Mouse (Mus musculus): ENCODE measurements around the gene Gli2. TPM values are rescaled to one million over a fixed set of nuclear protein-coding genes. Genes with fewer than 3 reads are reported as not detected.

Gene Gli2
- total RNA-seq, 4 experiments from 2014 or later, result 3.7 to 7.0 (median 5.0) TPM

DNA sequence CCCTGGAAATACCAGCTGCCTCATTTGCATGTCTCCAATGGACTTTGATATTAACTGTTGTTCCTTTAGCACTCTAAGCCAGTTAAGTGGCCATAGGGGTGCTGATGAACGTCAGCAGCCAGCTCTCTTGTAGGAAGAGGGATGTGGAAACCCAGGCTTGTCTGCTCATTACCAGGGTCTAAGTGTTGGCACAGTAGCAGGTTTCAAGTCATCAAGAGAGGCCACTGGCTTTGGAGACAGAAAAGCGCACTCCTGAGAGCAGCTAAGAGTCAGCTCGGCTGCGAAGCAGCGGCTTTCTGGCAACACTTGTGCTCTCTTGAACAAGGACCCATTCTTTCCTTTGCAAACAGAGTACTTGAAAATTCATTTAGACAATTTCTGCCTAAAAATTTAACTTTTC lies 148.1 kb downstream of the Gli2 start:
- DNase-seq (ENCODE audit: low spot score in 2 of 2), result no peak

DNA sequence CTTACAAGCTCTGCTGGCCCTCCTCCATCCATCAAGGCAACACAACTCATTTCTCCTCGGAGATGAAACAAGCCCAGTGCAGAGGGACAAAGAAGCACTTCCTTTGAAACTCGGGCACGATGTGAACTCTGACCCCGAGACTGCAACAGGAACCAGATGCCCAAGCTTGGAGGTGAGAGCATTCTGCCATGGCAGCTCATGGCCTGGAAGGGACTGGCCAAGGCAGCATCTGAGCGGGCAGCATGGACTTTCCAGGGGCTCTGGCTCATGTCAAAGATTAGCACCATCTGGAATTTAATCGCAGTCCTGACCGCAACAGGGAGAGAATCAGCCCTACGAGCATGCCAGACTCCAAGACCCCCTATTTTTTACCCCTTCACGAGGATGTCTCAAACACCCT lies 148.5 kb downstream of the Gli2 start:
- no peak for DNase-seq (ENCODE audit: low spot score in 2 of 2)

DNA sequence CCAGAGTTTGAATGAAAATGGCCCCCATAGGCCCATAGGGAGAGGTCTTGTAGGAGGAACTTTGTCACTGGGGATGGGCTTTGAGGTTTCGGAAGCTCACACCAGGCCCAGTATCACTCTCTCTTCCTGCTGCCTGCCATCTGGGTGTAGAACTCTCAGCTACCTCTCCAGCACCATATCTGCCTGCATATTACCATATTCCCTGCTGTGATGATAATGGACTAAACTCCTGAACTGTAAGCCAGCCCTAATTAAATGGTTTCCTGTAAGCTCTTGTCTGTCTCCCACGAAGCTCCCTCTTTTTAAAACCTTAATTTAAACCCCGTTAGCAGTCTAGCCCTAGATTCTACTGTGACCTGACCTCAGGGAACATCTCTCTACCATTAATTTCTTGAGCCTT lies 149.0 kb downstream of the Gli2 start:
- no peak for DNase-seq (ENCODE audit: low spot score in 2 of 2)

DNA sequence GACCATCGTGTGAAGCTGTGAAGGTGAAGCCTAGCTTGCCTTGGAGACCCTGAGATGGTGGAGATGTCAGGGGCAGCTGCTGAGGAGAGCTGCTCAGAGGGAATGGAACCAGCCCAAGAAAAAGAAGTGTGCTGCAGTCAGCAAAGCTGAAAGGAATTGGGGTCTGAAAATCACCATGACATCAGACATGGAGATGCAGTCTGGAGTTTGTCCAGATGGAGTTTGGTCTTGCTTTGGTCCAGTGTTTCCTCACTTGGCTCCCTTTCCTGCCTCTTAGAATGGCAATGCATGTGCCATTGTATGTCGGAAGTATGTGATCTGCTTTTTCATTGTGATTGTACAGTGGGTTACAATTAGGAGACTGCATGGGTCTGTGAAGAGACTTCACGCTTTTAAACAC lies 149.7 kb downstream of the Gli2 start:
- no peak for DNase-seq (ENCODE audit: low spot score in 2 of 2)

DNA sequence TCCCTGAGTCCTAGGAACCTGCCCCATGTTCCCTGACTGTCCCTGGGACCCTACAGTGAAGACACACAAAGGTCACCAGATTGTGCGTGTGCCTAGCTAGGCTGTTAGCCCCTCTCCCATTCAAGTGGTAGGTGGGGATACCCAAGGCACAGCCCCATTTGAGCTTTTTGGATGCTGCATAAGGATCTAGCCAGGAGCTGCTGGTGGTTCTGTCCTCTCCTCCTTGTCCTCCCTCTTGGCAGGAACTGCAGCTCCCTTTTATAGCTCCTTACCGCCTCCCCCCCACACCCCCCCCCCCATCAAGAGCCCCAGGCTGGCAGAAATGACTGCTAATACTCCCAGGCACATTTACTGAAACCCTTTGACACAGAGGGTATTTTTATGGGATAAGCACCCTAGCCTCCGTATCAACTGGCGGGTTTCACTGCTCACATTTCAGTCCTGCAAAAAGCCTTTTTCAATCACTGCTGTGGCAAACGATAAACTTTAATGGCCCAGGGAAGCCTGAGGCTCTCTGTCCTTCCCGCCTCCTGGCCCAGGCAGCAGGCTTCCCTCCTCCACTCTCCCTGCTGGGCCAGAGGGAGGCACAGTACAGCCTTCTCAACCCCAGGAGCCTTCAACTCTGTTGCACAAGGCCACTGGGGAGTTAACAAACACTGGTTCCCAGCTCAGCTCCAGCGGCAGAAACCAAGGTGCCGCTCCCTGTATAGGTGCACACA lies 151.4 kb downstream of the Gli2 start:
- no peak for DNase-seq (ENCODE audit: low spot score in 2 of 2)

DNA sequence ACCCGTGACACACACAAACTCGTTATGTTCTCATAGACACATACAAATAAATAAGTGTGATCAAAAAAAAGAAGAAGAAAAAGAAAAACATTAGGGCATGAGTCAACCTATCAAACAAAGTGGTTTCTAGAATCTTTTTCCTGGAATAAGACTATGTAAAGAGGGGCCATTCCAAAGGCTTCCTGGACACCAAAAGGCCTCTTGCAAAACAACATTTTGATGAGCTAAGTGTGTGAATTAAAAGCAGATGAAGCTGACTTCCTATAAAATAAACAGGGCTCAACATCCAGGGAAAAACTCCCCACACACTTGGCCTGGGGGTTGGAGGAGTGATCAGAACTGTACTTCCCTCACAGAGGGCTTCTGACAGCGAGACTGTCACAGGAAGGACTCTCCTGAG lies 155.1 kb downstream of the Gli2 start:
- DNase-seq (ENCODE audit: low spot score in 2 of 2), result no peak

DNA sequence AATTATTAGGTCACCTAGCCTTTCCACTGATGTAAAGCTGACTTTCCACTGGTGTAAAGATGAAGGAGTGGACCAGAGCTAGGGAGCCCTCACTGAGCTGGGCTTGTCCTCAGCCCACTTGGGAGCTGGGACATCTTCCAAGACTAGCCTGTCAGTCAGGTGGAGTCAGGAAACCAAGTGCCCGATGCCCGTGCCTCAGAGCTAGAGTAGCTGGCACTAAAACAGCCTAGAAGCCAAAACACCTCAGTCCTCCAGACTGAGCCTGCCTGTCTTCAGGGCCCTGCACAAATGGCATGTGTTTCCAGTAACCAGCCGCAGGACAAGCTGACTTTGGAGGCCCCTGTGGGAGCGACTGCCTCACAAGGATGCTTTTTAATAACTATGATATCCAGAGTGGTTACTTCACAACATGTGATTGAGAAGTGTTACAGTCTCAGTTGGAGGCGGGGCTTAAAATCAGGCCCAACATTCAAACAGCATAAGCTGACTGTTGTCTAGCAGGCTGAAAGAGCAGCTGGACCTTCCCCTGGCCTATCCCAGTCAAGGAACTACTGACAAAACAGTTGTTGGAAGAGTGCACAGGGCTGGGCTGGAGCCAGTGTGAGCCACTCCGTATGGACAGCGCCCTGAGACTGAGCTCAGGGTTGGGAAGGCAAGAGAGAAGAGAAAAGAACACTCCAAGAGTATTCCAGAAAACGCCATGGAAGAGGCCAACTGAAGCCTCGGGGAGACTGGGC lies 158.2 kb downstream of the Gli2 start:
- DNase-seq (ENCODE audit: low spot score in 2 of 2), result no peak

DNA sequence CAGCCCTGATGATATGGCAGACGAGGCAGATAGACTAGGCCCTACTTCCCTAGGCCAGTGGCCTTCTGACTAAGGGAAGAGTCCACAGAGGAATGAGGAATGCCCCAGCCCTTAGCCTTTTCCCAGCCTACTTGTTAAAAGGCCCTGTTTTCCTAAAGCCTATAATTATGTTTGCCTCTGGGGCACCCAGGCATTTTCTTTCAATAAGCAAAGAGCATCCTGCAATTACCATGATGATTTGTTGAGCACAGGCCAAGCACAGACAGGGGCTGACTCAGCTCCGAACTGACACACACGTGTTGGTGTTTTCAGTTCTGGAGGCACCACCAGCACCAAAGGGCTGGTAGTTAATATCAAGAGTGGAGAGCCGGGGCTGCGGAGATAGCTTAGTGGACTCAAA lies 162.0 kb downstream of the Gli2 start:
- DNase-seq (ENCODE audit: low spot score in 2 of 2), result no peak

DNA sequence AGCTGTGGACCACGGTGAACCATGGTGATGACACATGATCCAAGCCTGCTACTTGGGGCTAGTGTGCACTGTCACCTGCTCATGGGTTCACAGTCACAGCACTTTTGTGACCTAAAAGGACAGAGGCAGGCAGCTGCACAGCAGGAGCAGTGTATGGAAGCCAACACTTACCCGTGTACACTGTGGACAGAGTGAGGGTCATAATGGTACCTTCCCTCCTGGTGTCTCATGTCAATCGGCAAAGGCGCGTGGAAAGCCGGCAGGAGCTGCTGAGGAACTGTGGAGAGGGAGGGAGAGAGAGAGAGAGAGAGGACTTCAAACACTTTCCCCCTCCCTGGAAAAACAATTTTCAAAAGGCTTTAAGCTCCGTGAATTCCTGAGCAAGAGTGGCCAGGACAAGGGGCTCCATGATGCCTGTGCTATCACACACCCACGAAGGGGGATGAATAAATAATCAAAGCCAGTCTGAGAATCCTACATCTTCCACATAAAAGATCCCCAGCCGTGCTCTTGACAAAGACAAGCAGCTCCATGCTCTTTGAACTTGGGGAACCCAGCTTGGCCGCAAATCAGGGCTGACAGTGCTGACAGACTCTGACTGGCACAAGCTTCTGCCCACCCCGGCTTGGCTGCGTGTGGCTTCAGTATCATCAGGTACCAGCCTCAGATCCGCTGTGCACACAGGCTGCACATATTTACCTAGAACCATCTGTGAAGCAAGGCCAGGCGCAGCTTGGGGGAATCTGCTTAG lies 163.1 kb downstream of the Gli2 start:
- no peak for DNase-seq (ENCODE audit: low spot score in 2 of 2)

DNA sequence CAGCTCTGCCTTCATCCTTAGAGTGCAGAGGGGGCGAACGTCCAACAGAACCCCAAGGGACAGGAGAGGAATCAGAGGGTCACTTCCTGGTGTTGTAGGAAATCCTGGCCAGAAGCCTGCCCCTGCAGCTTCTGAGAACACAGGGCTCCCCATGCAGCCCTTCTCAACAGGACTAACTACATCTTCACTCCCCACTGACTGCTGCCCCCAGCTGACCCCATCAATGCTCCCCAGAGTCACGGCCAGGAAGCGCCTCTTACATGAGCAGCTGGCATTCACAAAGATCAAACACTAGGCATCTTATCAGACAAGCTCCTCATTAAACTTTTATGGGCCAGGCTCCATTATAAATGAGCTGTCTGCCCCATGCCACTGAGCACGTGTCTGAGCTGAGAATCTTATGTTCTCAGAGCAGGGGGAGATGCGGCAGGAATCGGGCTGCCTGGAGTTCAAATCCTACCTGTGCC lies 172.6 kb downstream of the Gli2 start:
- DNase-seq (ENCODE audit: low spot score in 2 of 2), result no peak

DNA sequence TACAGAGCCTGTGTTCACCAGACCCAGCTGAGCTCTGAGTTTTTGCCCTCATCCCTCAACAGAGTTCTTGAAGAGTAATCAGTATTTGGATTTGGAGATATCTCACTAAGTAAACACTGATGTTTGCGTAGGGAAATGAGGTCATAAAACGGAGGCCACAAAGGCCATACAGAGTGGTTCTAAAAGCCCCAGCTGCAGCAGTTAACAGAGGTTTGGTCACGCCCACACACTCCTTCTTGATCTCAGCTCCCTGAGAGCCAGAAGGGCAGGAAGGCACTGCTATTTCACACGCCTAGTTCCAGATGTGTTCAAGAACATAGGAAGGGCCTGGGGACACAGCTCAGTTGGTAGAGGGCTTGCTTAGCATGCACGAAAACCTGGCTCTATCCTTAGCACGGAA lies 175.1 kb downstream of the Gli2 start:
- DNase-seq (ENCODE audit: low spot score in 2 of 2), result no peak

DNA sequence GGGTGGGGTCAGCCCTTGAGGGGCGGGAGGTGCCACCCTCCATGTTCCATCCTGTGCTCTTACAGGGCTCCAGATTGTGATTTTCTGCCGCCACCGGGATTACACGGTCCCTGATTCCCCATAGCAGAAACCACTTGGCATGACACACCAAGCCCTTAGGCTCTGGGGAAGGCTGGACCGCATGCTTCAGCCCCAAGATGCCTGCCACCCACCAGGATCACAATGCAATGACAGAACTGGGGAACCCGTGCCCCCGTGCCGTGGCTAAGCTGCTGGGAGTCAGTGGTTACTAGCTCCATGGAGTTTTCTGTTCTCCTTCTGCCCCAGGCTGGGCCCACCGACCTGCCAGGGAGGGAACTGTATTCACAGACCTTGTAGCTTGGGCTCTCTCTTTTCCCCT lies 178.2 kb downstream of the Gli2 start:
- no peak for DNase-seq (ENCODE audit: low spot score in 2 of 2)

DNA sequence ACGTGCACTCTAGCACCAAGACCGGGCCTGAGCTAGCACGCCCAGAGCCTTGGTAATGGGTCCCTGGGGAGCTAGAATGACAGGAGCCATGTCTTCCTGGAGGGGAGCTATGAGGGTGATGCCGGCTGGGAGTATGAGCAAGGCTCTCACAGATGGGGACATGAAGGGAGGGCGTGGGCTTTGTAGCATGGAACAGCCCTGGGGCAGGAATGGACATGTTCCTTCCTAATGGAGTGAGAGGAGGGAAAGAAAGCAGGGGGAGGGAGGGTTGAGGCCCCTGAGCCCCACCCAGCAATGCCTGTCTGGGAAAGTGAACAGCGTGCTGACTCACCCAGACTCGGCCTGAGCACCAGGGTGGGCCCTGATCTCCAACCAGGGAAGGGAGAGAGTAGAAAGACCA lies 179.9 kb downstream of the Gli2 start:
- no peak for DNase-seq (ENCODE audit: low spot score in 2 of 2)

DNA sequence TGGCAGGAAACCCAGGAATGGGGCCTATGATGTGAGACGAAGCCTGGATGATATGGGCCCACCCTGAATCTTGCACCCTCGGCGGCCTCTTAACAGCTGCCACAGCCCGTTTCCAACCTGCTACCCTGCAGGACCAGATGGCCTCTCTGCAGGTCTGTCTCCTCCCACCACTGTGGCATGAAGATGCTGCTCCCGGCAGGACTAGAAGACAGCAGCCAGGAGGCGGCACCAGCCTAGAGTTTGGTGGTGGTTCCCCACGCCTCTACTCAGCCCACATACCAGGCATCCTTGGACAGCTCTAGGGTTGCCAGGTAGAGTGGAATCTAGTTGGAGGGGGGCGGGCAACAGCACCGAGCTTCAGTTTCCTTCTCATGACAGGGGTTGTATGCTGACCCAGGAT lies 188.7 kb downstream of the Gli2 start:
- peak in 1 of 2 experiments; percentile 16 for DNase-seq (ENCODE audit: low spot score in 2 of 2)

DNA sequence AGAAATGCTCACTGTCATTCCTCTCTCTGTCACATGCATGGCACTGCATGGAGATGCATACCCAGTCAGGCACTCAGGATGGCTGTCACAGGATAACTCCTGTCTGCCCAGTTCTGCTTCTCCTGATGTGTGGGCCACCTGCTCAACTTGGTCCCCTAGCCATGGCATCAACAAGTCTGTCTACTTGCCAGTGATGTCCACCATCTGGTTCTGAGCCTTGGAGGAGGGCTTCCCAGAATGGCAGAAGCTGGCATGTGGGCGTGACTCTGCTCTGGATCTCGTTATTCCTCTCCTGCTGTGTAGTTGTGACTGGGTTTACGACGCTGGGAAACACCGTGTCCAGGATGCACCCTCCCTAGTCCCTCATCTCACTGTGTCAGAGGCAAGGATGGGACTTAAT lies 189.4 kb downstream of the Gli2 start:
- DNase-seq (ENCODE audit: low spot score in 2 of 2), result peak in 1 of 2 experiments; percentile 8

DNA sequence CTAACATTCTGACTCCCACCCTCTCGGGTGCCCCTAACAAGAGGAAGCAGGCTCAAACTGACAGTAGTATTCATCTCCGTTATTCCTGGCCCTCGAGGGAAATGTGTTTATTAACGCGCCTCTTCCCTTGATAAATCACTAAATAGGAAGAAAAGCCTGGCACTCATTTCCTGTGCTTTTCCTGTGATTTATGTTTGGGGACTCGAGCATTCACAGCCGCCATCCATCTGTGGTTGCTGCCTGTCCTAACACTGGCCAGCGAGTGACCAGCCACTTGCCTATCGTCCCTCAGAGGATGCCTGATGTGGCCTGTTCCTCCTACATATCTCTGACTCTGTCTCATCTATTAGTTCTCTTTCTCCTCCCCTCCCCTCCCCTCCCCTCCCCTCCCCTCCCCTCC lies 195.3 kb downstream of the Gli2 start:
- no peak for DNase-seq (ENCODE audit: low spot score in 2 of 2)

DNA sequence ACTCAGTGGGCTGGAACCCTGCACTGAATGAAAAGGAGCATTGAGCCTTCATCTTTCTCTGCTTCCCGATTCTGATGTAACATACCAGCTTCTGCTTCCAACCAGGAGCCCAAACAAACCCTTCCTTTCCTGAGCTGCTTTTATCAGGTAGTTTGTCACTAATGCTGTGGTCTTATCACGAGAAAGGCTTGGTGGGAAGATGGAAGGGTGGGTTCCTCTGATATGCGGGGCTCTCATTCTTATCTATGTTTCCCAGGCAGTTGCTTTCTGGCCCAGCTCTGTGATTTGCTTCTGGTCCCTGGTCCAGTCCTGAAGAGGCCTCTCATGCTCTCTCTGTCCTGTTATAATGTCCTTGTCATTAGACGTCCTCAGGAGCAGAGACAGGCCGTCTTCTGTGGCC lies 222.8 kb downstream of the Gli2 start:
- no peak for DNase-seq (ENCODE audit: low spot score in 2 of 2)

DNA sequence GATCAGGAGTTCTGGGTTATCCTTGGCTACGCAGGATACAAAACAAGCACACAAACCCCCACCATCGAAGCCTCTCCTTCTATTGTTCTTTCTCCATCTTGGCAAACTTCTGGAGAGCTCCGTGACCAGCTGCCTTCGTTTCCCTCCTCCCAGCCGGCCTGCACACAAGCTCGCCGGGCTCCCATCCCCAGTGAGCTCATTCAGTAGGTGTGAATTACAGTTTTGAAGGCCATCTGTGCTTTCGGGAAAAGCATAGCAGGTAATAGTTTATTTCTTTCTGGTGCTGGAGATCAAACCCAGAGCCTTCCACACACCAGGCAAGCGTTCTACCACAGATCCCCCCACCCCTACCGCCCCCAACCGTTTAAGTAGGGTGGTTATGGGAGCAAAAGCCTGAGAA lies 226.8 kb downstream of the Gli2 start:
- peak; percentile 17 to 25 for DNase-seq (ENCODE audit: low spot score in 2 of 2)

DNA sequence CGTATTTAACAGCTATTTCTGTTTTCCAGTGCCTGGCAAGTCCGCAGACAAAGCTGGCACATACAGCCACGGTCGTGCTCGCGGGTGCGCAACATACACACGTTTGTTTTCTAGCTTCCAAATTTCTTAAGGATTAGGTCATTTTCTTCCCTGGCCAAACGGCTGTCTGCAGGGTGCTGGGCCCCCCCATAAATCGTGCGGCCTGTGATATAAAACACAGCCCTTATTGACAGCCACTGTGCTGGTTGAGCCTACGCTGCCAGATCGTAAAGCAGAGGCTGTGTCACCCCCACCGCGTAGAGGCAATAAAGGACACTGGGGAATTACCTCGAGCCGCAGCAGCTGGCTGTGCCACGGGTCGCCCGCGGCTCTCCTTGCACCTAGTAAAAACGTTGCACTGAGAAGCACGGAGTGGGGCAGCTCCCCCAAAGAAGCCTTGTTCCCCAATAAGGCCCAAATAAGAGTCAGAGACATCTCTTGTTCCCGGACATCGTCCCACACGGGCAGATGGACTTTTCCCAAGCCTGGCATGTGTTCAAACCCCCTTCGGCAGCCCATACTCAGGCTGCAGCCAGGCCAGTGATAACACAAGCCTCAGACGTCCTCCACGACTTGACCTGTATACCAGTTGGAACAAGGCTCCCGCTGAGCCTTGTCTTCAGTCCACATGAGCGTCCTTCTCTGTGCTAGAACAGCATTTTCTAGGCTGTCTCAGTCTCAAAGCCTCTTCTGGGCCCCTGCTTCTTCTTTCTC lies 227.8 kb downstream of the Gli2 start:
- DNase-seq (ENCODE audit: low spot score in 2 of 2), result peak in 1 of 2 experiments; percentile 18

DNA sequence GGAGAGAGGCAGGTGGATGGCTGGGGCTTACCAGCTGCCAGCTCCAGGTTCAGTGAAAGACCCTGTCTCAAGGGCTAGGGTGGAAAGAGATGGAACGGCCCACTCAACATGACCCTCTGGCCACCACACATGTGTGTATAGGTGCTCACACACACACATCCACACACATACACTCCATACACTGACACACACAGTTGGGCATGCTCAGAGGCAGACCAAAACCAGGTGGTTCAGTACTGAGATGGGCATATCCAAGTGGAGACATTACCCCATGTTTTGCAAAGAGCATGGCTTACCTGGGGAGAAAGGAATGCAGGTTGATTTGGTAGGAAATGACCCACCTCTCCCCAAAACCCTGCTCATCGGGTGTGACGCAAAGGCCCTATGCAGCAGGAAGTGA lies 228.4 kb downstream of the Gli2 start:
- DNase-seq (ENCODE audit: low spot score in 2 of 2), result no peak

DNA sequence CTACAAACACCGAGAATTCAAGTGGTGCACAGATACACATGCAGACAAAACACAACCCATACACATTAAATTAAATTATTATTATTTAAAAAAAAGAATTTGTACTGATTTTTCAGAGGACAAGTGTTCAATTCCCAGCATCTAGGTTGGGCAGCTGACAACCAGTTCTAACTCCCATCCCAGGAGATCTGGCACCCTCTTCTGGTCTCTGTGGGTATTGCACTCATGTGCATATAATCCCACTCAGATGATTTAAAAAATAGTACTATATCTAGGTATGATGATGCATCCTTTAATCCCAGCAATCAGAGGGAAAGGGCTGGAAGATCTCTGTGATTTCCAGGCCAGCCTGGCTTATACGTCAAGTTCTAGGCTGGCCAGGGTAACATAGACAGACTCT lies 231.2 kb downstream of the Gli2 start:
- DNase-seq (ENCODE audit: low spot score in 2 of 2), result no peak

DNA sequence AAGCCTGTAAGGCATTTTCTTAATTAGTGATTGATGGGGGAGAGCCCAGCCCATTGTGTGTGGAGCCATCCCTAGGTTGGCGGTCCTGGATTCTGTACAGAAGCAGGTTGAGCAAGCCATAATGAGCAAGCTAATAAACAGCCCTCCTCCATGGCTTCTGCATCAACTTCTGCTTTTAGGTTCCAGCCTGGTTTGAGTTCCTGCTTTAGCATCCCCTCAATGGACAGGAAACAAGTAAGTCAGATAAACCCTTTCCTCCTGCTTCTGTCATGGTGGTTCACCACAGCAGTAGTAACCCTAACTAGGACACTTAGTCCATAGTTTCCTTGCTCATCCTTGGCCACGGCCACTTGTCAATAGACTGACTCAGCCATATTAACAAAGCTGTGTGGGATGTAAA lies 238.4 kb downstream of the Gli2 start:
- DNase-seq (ENCODE audit: low spot score in 2 of 2), result no peak

All from layer of hippocampus, adult 8-10 months (tissue).